Mouse (Mus musculus) limb, embryonic 11.5 days (tissue): Measurements from ENCODE around the gene Samd7. TPM values are rescaled to one million over a fixed set of nuclear protein-coding genes. Genes with fewer than 3 reads are reported as not detected.

Experiments
- ATAC-seq: fragments of 200-750 bp; cut with Nextera tagmentation; 2 replicates; pipeline ENCODE4 v1.8.0; 2017; ENCODE audit warnings: low read depth; ENCODE audit not compliant: insufficient number of reproducible peaks, low FRiP score, low TSS enrichment
- DNase-seq: peaks from one replicate; pipeline ENCODE4 v3.0.0-alpha.2; 2015; ENCODE audit warnings: low spot score
- H3K27ac ChIP-seq: fragments of 300-500 bp; sonication (generic); replicated peaks from 2 replicates; pipeline ENCODE4 v1.5.1; 2014; ENCODE audit warnings: low read depth, mild to moderate bottlenecking, low read length
- H3K27me3 ChIP-seq: fragments of 300-500 bp; sonication (generic); 2 replicates; pipeline ENCODE4 v1.6.1; 2014; ENCODE audit warnings: mild to moderate bottlenecking, low read length, mixed read lengths; ENCODE audit not compliant: control insufficient read depth, insufficient read depth
- H3K36me3 ChIP-seq: fragments of 300-500 bp; sonication (generic); 2 replicates; pipeline ENCODE4 v1.6.1; 2014; ENCODE audit warnings: mild to moderate bottlenecking, low read length, moderate library complexity, mixed read lengths; ENCODE audit not compliant: control insufficient read depth, insufficient read depth
- H3K4me1 ChIP-seq: fragments of 300-500 bp; sonication (generic); 2 replicates; pipeline ENCODE4 v1.6.1; 2014; ENCODE audit warnings: low read length, mixed read lengths; ENCODE audit not compliant: control insufficient read depth, insufficient read depth
- H3K4me2 ChIP-seq: fragments of 300-500 bp; sonication (generic); 2 replicates; pipeline ENCODE4 v1.6.1; 2014; ENCODE audit warnings: low read depth, mild to moderate bottlenecking, moderate library complexity; ENCODE audit not compliant: severe bottlenecking
- H3K4me3 ChIP-seq: fragments of 300-500 bp; sonication (generic); 2 replicates; pipeline ENCODE4 v1.5.1; 2014; ENCODE audit warnings: low read depth, low read length
- H3K9ac ChIP-seq: fragments of 300-500 bp; sonication (generic); 2 replicates; pipeline ENCODE4 v1.6.1; 2014; ENCODE audit warnings: mild to moderate bottlenecking, low read length
- H3K9me3 ChIP-seq: fragments of 300-500 bp; sonication (generic); 2 replicates; pipeline ENCODE4 v1.6.1; 2016; ENCODE audit warnings: low read length; ENCODE audit not compliant: control insufficient read depth
- WGBS: fragments of 180-500 bp; shearing (Covaris S2); extraction: QIAGEN DNeasy Blood & Tissue Kit; methylation state at CpG from one replicate; pipeline ENCODE4 v1.1.7; 2014; 5-methylcytosine and 5-hydroxymethylcytosine counted together
- polyA plus RNA-seq: library from polyadenylated mRNA; unstranded; fragments of >200 nt; fragmentation: Nextera tagmentation; extraction: Ambion mirVana; gene quantifications from 2 replicates; pipeline ENCODE4 v1.2.1, GENCODE M21; 2014

Samd7 gene
- polyA plus RNA-seq, 1 experiment from 2014 or later = not detected

GRCm38 (mm10) chr3:30718649-30719048 is 27.4 kb upstream of the Samd7 start:
- WGBS = 86% methylated on average over 3 of the region's 3 CpGs
- Histone ChIP-seq H3K36me3 (no peaks in the 10 kb centered on the region), H3K4me1 (no peaks in the 10 kb centered on the region), H3K9me3 (no peaks in the 10 kb centered on the region), H3K9ac (no peak overlapping the region), H3K4me3 (no peak overlapping the region), H3K27me3 (no peaks in the 10 kb centered on the region), H3K27ac (no peak overlapping the region), H3K4me2 (no peak overlapping the region)
- DNase-seq = no peak
- no peak for ATAC-seq

GRCm38 (mm10) chr3:30722036-30722435 is 24.1 kb upstream of the Samd7 start:
- Histone ChIP-seq H3K36me3 (no peaks in the 10 kb centered on the region), H3K4me3 (no peak overlapping the region), H3K9ac (no peak overlapping the region), H3K4me2 (no peak overlapping the region), H3K27ac (no peak overlapping the region), H3K27me3 (no peaks in the 10 kb centered on the region), H3K4me1 (no peaks in the 10 kb centered on the region), H3K9me3 (no peaks in the 10 kb centered on the region)
- ATAC-seq = no peak
- DNase-seq = no peak
- 82% methylated on average over 4 of the region's 4 CpGs for WGBS

GRCm38 (mm10) chr3:30722461-30722860 is 23.6 kb upstream of the Samd7 start:
- no peaks in the 10 kb centered on the region for H3K4me1 ChIP-seq
- H3K36me3 ChIP-seq = no peaks in the 10 kb centered on the region
- no peak for DNase-seq
- H3K4me2 ChIP-seq = no peak overlapping the region
- no peak overlapping the region for H3K27ac ChIP-seq
- no peaks in the 10 kb centered on the region for H3K9me3 ChIP-seq
- 87% methylated on average over 2 of the region's 2 CpGs for WGBS
- ATAC-seq = no peak
- H3K9ac ChIP-seq = no peak overlapping the region
- no peaks in the 10 kb centered on the region for H3K27me3 ChIP-seq
- no peak overlapping the region for H3K4me3 ChIP-seq

- ATAC-seq = no peak
- no peak overlapping the region for H3K9ac ChIP-seq
- H3K27ac ChIP-seq = no peak overlapping the region
Observed at GRCm38 (mm10) chr3:30723179-30723578, 22.9 kb upstream of the Samd7 start.

GRCm38 (mm10) chr3:30724105-30724824 is 21.8 kb upstream of the Samd7 start:
- ATAC-seq (no peak), DNase-seq (no peak)
- Histone ChIP-seq H3K27me3 (no peaks in the 10 kb centered on the region), H3K36me3 (no peaks in the 10 kb centered on the region), H3K4me3 (no peak overlapping the region), H3K9me3 (no peaks in the 10 kb centered on the region), H3K9ac (no peak overlapping the region), H3K4me2 (no peak overlapping the region), H3K4me1 (no peaks in the 10 kb centered on the region), H3K27ac (no peak overlapping the region)
- WGBS = 45% methylated on average over 10 of the region's 10 CpGs

More at GRCm38 (mm10) chr3:30723179-30723578, 22.9 kb upstream of the Samd7 start:
- WGBS = 46% methylated on average over 5 of the region's 5 CpGs
- no peaks in the 10 kb centered on the region for H3K36me3 ChIP-seq
- DNase-seq = no peak
- no peak overlapping the region for H3K4me3 ChIP-seq
- H3K9me3 ChIP-seq = no peaks in the 10 kb centered on the region
- no peaks in the 10 kb centered on the region for H3K4me1 ChIP-seq
- H3K4me2 ChIP-seq = no peak overlapping the region
- no peaks in the 10 kb centered on the region for H3K27me3 ChIP-seq

- H3K4me2 ChIP-seq = no peak overlapping the region
- H3K27ac ChIP-seq = no peak overlapping the region
- 82% methylated on average over 10 of the region's 10 CpGs for WGBS
- H3K27me3 ChIP-seq = no peaks in the 10 kb centered on the region
- H3K9ac ChIP-seq = no peak overlapping the region
- H3K4me3 ChIP-seq = no peak overlapping the region
- H3K9me3 ChIP-seq = no peaks in the 10 kb centered on the region
- no peak for DNase-seq
- ATAC-seq = no peak
- H3K4me1 ChIP-seq = no peaks in the 10 kb centered on the region
- no peaks in the 10 kb centered on the region for H3K36me3 ChIP-seq
Observed at GRCm38 (mm10) chr3:30724848-30725465, 21.1 kb upstream of the Samd7 start.

- no peak for ATAC-seq
- Histone ChIP-seq H3K4me3 (no peak overlapping the region), H3K9ac (no peak overlapping the region), H3K36me3 (no peaks in the 10 kb centered on the region), H3K27ac (no peak overlapping the region), H3K4me1 (no peaks in the 10 kb centered on the region), H3K4me2 (no peak overlapping the region), H3K27me3 (no peaks in the 10 kb centered on the region), H3K9me3 (no peaks in the 10 kb centered on the region)
- 80% methylated on average over 7 of the region's 7 CpGs for WGBS
- no peak for DNase-seq
Observed at GRCm38 (mm10) chr3:30725514-30725913, 20.6 kb upstream of the Samd7 start.

- H3K9me3 ChIP-seq = no peaks in the 10 kb centered on the region
- no peaks in the 10 kb centered on the region for H3K36me3 ChIP-seq
- no peak overlapping the region for H3K27ac ChIP-seq
- 73% methylated on average over 4 of the region's 4 CpGs for WGBS
- H3K9ac ChIP-seq = no peak overlapping the region
- DNase-seq (no peak), ATAC-seq (no peak)
- H3K27me3 ChIP-seq = no peaks in the 10 kb centered on the region
- no peaks in the 10 kb centered on the region for H3K4me1 ChIP-seq
- H3K4me3 ChIP-seq = no peak overlapping the region
- H3K4me2 ChIP-seq = no peak overlapping the region
Observed at GRCm38 (mm10) chr3:30727209-30727608, 18.9 kb upstream of the Samd7 start.
